Mouse (Mus musculus) bone marrow, adult 2 months (tissue): ENCODE results near the gene Gm9821.

Experiments used
- CTCF ChIP-seq: fragments of 200-500 bp; IDR thresholded peaks from 2 replicates; pipeline ENCODE4 v1.5.1; 2011; ENCODE audit warnings: low read length, control low read depth; ENCODE audit not compliant: control insufficient read depth, insufficient read depth
- POLR2A ChIP-seq: fragments of 200-500 bp; IDR thresholded peaks from 2 replicates; pipeline ENCODE4 v1.6.1; 2011; ENCODE audit warnings: low read depth, mild to moderate bottlenecking, control low read depth, low read length, borderline replicate concordance; ENCODE audit not compliant: control insufficient read depth

- no peak for TF ChIP-seq CTCF
- no peak for TF ChIP-seq POLR2A
Observed at GRCm38 (mm10) chr2:91972121-91972566, 26.6 kb downstream of the Gm9821 start.
